Mouse (Mus musculus): ENCODE data around the gene Serpina3m.
"Not testable (repeated sequence)": the region's sequence is repeated elsewhere in the genome, so short reads cannot be mapped to it uniquely, and the experiment has no call there.

GRCm38 (mm10) chr12:104351812-104352211 is 13.5 kb downstream of the Serpina3m start:
- TF ChIP-seq CTCF (IDR thresholded peaks at IDR 0.05; ENCODE audit: control insufficient read depth, insufficient read depth, low read length); POLR2A (IDR thresholded peaks at IDR 0.05; ENCODE audit: borderline replicate concordance, control insufficient read depth, low read depth, low read length): not testable (repeated sequence)
